Mouse (Mus musculus) thymus, postnatal 36 days (tissue): ENCODE data around the gene Gria2.

Source experiments
- DNase-seq, 2 experiments: peaks; one replicate each; pipeline ENCODE4 v3.0.0; 2022; ENCODE audit warnings: mixed read lengths in 2 of 2

Gene Gria2

DNA sequence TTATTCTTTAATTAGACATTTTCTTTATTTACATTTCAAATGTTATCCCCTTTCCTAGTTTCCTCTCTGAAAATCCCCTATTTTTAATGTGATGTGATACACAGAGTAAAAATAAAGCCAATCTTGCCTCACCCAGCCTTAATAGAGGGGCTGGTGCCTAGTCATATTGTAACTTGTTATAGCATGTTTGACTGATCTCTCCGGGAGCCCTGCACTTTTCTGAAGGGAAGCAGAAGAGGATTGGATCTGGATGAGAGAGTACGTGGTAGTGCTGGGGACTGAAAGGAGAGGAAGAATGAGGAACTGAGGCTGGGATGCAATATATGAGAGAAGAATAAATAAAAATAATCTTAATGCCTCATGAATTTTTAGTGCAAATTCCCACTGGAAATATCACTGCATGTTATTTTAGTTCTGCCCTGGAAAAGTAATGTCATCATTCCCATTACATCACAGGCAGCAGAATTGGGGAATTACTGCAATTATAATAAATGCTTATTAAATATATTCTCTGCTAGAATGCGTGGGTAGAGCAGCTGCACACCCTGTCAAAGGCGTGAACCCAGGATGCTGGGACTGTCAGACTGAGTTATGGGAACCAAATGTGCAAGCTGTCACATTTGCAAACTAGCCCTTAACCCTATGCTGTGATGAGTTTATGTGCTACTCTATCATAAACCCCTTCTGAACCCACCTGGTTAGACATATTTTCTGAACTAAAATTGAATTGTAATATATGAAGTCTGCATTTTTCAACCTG, 28.4 kb downstream of the Gria2 start:
- DNase-seq, result no peak

- no peak for DNase-seq
These were observed 29.4 kb downstream of the Gria2 start for GRCm38 (mm10) chr3:80773232-80773631.

DNA sequence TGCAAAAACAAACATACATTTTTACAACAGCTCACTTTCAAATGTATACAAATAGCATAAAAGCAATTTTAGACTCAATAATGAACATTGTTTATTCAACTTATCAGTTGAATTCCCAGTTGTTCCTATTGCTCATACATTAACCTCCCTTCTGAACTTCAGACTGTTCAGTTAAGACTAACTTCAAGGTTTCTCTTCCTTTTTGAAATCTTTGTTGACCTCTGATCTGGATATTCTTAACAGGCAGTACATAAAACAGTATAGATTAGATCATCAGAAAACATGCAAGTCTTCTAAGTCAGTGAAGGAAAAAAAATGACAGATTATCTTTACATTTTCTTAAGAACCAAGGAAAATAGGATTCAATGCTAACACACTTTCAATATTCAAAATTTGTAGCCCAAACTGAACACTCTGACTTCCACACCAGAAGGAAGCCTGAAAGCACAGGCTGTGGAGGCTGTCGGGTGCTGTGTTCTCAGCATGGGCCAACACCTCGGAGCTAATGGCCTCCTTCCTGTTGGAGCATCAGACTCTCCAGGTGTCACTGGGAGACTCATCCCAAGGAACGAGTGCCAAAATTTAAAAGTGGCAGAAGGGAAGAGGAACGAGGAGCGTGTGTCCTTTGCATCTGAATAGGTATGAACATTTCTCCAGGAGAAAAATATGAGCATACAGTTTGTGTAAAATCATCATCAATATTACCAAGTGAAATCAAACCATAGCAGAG, 33.0 kb downstream of the Gria2 start:
- no peak for DNase-seq

GRCm38 (mm10) chr3:80758955-80759354, 43.7 kb downstream of the Gria2 start:
- no peak for DNase-seq

- no peak for DNase-seq
These were observed 44.3 kb downstream of the Gria2 start for GRCm38 (mm10) chr3:80758363-80758762.

GRCm38 (mm10) chr3:80750786-80751185, 51.8 kb downstream of the Gria2 start:
- no peak for DNase-seq

DNA sequence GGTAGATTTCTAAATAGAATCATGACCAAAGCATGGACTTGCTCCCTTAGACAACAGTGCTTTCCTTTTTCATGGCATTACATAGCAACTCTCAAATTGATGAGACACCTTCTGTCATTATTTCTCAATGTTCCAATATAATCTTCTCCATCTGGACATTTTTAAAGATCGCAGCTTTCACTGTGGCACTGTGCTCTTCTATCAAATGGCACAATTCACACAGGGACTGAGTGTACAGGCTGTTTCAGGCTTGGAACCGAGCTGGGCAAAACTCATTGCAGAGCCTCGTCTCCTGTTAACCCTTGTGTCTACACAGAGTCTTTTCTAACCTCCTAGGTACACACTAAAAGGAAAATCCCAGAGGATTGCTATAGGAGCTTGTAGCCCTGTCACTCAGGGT, 77.4 kb downstream of the Gria2 start:
- DNase-seq, result no peak

GRCm38 (mm10) chr3:80713123-80713522, 89.5 kb downstream of the Gria2 start:
- DNase-seq, result no peak

GRCm38 (mm10) chr3:80708992-80709391, 93.6 kb downstream of the Gria2 start:
- DNase-seq, result no peak

- DNase-seq, result no peak
These were observed 100.5 kb downstream of the Gria2 start for GRCm38 (mm10) chr3:80702173-80702572.

- no peak for DNase-seq
These were observed 105.1 kb downstream of the Gria2 start for GRCm38 (mm10) chr3:80697523-80697922.

DNA sequence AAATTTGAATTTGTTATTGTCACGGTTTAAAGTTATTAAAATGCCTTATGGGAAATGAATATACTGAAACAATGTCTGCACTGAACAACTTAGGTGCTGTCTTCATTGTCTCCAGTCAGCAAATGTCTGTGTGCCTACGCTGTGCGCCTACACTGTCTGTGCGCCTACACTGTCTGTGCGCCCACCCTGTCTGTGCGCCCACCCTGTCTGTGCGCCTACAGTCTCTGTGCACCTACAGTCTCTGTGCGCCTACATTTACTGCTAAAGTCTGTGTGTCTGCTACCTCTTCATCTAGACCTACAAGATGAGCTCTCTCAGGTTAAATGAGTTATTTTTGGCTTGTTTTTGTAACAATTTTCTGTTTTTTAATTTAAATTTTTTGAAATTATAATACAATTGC, 107.7 kb downstream of the Gria2 start:
- DNase-seq, result no peak

GRCm38 (mm10) chr3:80665105-80665504, 137.5 kb downstream of the Gria2 start:
- DNase-seq, result no peak

DNA sequence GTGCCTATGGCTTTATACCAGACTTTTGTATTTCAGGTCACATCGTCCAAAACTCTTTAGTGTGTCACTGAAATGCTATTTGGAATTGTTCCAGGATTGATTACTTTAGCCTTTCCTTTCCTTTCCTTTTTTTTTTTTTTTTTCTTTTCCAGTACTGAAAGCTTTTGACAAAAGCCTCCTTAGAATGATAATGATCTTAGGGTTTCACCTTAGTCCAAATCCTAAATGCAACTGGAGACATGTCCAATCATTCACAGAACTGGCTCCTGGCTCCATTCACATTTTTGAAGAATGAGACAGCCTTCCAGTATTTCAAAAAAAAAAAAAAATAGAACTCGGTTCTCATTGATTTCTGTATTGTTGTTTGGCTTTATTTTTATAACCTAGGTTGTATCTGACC, 139.3 kb downstream of the Gria2 start:
- no peak for DNase-seq

- no peak for DNase-seq
These were observed 140.8 kb downstream of the Gria2 start for GRCm38 (mm10) chr3:80661838-80662237.

DNA sequence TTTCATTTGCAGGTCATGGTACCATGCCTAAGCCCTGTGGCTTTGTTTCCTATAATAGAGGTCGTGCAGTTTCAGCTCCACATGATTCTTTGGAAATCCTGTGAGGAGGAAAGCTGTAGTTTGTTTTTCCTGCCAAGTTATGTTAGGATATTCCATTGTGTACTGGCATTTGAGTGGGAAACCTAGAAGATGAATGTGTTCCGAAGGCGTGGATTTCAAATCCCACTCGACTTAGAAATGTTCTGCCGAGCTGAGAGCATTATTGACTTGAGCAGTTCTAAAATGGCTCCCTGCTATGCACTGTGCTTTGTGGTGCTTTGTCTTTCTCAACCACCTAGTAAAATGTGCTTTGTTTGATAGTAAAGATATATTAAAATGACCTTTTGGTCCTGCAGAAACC, 150.4 kb downstream of the Gria2 start:
- DNase-seq, result no peak
